Mouse (Mus musculus): ENCODE data around the gene Pmepa1.

Pmepa1 gene

DNA sequence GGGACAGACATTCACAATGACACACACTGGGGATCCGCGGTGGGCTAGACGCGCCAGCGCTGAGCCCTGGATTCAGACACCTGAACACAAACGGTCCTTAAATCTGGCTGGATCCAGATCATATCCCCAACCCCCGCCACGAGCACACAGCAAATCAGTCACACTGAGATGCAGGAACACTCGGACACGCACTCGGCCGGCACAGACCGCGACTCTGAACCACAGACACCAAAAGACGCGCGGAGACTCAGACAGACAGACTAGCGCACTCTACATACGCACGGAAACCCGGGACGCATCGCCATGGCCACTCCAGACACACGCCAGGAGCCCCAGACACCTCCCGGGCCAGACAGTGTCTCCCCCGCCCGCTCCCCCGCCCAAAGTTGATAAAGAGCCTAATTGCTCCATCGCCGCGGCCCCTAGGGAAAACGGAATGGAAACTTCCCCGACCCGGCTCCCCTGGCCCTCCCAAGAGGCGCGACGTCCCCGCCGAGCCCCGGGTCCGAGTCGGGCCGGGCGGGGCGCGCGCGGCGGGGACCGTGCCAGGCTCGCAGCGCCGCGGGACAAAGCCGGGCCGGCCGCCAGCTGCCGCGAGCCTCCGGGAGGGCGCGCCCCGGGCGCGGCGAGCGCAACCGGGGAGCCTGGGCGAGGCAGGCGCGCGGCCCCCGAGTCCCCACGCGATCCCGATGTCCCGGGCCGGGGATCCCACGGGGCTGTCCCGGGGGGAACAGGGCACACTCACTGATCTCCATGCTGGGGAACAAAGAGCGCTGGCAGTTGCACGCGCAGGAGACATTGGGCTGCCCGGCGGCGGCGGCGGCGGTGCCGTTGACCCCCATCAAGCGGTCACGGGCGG is 761 bp downstream of the Pmepa1 start:
- DNase-seq (ENCODE audit: low read depth), result peak; percentile 71

DNA sequence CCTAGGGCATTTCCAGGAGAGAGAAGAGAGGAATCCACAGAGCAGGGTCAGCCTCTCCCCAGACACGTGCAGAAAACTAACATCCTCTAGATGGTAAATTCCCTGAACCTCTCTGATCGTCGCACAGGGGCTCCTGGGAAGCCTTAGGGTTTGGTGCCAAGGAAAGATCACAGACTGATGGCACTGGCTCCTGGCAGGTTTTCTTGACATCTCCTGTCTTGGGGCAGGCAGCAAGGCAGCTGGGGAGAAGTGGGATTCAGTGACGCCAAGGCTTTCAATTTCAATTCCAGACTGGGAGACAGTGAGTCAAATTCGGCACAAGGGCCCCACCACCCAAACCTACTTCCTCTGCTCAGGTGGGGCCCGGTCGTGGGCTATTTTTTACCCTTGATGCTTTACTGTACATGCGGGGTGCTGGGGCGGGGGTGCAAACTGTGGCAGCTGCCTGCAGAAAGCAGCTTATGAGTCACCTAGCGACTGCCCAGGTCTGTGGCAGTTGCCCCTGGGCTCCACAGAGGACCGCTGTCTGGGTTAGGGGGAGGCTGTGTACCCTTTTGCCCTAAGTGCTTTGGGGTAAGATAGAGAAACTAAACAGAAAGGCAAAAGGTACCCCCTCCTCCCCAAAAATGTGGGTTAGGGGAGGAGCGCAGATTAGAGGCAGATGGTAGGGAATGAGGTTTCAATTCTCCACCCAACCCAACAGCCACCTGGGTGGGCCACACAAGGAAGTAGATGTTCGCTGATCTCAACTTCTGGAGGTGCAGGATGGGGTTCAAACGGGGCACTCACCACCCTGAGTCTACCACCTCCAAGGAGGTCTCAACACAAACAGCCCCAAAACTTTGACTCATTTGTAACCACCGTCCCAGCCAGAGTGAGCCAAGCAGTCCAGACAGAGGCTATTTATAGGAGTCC is 1.6 kb downstream of the Pmepa1 start:
- DNase-seq (ENCODE audit: low read depth), result peak; percentile 76

DNA sequence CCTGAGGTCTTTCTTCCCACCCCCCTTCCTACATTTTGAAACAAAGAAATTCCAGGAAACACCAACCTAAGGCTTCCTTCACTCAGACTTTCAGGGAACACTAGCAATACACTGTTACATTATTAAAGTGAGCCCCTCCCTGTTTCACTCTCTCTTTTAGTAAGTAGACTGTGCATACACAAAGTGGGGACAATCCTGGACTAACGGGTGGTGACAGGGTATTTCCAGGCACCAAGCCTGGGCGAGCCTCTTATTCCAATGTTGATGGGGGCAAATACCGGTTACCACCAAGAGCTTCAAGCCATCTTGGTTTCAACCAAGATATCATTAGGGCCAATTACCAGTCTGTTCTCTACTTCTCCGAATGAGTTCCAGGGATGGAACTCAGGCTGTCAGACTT is 2.4 kb downstream of the Pmepa1 start:
- peak; percentile 53 for DNase-seq (ENCODE audit: low read depth)

DNA sequence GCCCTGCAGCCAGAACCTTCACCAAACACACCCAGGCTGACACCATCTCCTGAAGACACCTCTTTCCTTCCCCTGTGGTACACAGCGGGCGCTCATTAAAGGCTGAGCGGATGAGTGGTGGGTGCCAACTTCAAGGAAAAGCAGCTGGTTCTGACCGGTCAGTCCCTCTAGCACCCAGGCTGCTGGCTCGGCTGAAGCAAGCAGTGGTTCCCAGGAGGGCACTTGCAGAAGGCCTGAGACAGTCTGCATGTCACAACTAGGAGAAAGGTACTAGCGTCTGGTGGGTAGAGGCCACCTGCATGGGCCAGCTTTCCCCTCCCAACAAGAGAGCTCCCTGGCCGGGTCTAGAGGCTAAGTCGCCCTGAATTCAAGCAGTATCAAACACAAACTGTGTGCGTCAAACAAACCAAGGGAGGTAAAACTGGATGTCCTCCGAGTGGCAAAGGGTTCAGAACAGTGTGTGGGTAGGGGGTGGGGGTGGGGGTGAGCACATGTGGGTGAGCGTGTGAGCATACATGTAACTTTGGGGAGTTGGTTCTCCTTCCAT is 3.9 kb downstream of the Pmepa1 start:
- no peak for DNase-seq (ENCODE audit: low read depth)

DNA sequence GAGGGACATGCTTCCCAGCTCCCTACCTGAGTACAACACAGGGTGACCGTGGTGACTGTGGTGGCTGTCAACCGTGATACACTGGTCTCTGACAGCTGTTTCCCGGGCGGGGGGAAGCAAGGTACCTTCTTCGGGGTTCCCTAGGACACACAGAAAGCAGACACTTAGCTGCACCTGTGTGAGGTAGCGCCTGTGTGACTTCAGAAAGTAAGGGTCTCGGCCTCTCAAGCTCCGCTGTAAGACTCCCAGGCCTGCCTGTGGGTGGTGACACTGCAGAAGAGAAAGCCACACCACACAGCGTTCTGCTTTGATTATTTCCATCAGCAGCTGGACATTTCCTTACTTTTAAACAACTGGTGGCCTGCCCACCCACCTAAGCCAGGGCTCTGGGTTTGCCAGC is 4.8 kb downstream of the Pmepa1 start:
- no peak for DNase-seq (ENCODE audit: low read depth)

DNA sequence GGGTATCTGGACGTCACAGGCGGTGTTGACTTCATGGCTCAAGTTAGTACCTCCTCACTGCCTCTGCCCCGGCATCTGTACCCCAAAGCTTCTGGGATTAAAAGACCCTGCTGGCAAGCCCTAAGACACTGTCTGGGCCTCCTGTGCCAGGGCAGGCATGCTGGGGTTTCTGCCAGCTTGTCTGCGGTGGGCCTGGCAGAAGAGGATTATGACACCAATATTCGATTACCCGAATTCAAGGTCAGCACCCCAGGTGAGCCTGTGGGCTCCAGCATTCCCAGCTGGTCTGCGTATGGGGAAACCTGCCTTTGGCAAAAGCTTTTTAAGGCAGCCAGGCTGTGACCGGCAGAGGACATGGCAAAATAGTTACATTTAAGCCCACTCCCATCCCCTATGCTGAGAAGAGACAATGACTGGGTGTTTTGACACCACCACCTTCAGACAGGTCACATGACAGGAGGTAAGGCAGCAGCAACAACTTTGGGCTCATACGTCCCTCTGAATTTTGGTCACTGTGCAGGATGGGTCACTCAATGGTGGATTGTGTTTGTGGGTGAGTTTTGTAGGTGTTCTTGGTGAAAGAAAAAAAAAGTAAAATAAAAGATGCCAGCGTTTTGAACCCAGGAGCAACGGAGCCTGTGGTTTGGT is 5.6 kb downstream of the Pmepa1 start:
- DNase-seq (ENCODE audit: low read depth), result no peak

DNA sequence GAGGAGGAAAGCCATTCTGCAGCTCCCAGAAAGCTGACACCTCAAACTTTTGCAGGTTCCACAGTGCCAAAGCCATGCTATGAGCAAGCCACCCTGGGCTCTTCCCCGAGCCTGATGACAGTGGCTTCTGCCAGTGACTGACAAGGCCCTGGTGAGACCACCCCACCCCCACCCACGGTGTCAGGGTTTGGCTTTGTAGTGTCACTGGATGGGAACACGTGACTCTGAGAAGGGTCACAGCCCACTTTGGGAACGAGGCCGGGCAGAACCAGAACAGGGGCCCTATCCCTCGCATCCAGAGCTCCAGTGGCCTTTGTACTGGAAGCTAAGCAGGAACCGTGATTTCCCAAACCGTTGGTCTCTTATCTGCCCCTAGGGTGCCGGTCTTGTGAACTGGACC is 6.1 kb downstream of the Pmepa1 start:
- DNase-seq (ENCODE audit: low read depth), result no peak

DNA sequence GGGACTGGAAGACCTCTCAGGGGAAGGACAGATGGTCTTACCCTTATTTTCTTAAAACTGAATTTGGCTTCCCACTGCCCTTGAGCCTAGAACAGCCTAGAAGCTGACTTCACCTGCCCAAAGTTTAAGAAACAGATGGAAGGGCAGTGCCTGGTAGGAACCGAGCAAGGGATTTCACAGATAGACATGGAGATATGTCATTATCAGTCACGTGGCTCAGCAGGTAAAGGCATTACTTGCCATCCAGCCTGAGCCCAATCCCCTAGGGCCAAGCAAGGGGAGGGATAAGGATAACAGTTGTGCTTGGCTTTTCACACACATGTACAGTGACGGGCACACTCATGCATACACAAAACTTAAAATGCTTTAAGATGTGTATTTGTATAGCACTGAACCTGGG is 8.8 kb downstream of the Pmepa1 start:
- DNase-seq (ENCODE audit: low read depth), result no peak

DNA sequence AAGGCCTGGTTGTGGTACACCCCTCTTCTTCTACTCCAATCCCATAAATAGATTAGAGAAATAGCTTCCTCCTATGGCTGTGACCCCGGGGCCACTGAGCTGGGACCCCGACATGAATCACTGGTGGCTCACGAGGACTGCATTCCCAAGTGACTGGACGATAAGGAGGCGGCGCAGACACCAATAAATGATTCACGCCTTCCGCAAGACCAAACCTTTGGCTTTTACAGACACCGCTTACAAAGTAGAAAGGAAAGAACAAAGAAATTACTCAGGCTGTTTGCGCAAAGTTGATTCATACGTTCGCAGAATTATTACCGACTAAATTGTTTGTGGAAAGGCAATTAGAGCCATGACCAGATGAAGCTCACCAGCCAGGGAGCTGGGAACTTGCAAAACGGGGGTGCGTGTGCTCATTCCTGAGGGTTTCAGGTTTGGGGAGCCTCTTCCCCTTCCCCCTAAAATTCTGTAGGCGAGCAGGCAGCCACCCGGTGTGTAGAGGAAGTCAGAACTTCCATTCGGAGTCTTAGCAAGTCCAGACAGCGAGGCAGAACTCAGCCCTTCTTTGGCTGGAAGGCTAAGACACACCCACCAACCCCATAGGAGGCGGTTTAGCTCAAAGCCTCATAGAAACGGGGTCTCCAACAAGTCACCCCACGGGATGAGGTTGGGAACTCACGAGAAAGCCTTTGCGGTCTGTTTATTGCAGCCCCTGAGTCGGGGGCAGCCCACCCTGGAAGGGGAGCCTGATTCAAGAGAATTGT is 9.8 kb downstream of the Pmepa1 start:
- no peak for DNase-seq (ENCODE audit: low read depth)

DNA sequence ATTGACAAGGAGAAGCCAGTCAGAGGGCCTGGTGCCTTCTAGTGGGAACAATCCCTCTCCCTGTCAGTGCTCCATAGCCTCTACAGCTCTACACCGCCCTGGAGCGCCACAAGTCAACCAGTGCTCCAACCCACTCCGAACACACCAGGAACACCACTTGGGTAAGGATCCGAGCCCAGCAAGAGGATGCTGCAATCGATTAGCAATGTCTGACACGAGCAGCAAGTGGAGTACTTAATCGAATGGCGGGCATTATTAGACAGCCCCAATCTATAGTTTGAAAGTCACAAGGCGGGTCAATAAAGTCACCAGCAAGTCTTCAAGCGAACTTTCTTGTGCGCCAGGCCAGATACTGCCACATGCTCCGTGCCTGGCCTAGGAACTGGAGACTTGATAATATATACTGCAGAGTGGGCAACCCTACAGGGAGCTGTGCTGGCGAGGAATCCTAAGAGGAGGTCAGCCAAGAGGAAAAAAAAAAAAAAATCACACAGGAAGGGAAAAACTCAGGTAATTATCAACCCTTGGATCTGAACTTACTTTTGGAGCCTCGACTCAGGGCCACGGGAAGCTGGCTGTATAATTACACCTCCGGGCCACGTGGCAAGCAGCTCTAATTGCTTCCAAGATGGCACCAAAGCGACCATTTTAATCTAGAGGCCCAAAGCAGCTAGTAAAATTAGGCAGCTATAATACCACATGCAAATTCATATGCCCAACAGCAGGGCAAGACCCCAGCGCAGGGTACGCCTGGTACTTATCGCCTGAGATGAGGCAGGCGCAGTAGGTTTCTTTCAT is 10.7 kb downstream of the Pmepa1 start:
- DNase-seq (ENCODE audit: low read depth), result no peak

DNA sequence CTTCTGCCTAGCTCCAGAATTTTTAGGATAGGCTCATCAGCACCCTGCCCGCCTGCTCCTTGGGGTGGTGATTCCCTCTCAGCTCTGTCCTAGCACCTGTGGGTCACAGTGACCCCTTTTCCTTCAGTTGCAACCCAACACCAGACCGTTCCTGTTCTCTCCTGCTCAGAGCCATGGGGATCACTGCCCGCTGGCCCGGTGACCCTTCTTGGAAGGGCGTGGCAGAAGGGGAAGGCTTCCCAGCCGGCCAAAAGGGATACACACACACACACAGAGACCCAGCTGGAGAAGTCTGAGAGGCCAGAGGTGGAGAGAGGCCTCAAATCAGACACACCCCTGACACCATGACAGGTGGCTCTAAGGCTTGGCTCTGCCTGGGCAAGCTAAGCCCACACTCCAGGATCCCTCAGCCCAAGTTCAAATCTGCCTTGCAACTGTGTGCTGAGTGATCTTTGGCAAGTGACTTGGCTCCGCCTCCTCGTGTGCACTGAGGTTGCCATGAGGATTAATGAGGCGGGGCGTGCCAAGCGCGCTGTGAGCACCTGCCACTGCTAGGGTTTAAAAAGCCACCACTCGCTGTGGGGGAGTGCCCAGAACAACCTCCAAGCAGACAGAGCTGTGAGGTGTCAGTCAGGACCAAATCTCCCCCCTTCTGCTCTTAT is 11.7 kb downstream of the Pmepa1 start:
- DNase-seq (ENCODE audit: low read depth), result peak; percentile 86

DNA sequence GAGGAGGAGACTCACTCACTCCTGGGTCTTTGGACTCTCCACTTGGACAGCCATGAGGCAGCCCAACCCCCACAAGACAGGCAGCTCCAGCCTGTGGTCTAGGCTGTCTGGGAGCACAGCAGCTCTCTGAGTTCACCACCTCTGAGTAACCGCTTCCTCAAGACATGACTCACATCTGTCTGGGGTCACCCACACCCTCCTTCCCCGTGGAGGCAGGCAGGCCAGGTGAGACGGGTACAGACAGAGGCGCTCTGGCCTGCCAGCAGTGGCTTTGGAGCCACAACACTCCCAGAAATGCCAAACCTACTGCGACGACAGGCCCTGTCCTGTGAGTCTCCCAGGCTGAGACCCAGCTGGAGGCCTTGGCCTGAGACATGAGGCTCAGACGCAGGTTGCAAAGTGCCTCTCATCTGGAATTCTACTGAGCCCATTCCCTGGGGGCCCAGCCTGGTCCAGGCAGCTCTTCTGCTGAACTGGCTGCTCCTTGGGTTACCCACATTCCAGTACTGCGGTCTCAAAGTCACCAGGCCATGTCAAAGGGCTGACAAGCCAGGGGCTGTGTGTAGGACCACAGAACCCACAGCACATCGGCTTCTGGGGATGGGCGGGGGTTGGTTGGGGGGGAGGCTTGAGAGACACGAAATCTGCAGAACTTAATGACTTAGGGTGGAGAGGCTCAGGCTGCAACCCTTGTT is 12.6 kb downstream of the Pmepa1 start:
- peak; percentile 78 for DNase-seq (ENCODE audit: low read depth)

DNA sequence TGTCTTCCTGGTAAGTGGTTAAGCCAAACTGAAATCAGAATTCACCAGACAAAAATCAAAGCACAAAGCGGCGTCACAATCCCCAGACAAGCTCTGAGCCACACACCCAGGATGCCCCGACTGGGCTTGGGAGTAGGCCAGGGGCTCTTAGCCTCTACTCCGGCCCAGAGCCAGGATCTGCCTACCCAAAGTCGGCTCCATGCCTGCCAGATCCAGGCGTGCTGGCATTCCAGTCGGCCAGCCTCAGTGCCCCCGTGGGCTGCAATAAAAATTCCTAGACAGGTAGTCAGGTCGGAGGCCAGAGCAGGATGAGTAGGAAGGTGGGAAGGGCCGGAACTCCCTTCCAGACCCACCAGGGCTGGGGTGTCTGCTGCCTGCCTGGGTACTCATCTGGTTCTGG is 14.8 kb downstream of the Pmepa1 start:
- no peak for DNase-seq (ENCODE audit: low read depth)

DNA sequence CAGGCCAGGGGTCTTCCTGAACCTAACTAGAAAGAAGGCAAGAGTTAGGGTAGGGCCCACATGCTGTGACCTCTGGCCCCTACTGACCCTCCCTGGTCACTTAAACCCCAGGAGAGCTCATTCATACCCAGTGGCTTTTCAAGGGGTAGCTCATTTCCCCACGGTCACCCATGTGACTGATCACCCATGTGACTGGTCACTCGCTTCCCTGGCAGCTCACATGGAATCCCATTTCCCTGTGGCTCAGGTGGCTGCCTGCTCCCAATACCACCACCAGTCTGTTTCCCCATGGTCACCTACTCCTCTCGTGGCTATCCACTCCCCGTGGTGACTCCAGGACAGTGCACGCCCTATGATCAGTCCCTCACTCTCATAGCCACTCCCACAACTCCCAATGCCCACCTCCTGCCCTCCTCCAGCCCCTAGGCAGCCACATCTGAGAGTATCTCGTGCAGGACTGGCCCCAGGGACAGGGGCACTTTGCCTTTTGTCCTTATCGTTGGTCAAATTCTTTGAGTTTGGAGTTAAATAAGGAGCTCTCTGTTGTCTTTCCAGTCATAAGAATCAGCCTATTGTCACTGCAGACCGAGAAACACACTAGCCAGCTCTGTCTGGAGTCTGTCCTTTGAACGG is 17.8 kb downstream of the Pmepa1 start:
- DNase-seq (ENCODE audit: low read depth), result no peak

DNA sequence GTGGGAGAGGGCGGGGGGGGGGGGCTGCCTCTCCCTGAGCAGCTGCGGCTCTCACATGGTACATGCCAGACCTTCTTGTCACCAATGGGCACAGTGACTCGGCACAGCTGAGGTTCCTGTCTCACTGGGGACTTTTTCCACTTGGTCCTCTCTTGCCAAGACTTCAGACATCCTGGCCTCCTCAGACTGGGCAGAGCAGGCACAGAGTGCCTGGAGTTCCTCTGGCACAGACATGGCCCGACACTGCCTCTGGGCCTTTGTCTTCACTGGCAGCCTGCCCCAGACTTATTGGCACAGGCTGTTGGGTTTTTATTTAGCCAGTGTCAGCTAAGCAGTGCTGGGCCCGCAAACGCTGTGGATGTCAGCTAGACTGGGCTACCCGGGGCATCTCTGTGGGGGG is 18.7 kb downstream of the Pmepa1 start:
- DNase-seq (ENCODE audit: low read depth), result no peak

DNA sequence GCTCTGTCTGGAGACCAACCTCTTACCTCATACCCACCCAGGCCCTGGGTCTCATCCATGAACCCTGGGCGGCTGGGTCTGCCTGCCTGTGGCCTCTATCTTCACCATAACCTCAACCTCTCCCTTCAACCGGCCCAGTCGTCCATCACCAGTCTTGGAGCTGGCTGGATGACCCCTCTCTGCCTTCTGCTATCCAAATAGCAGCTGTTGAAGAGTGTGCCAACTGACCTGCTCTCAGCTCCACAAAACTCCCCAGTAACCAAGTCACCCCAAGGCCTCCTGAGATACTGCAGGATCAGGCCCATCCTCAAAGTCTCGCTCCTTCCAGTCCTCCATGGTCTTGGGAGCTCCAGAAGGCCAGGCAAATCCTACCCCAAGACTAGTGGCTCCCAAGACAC is 19.8 kb downstream of the Pmepa1 start:
- DNase-seq (ENCODE audit: low read depth), result no peak

DNA sequence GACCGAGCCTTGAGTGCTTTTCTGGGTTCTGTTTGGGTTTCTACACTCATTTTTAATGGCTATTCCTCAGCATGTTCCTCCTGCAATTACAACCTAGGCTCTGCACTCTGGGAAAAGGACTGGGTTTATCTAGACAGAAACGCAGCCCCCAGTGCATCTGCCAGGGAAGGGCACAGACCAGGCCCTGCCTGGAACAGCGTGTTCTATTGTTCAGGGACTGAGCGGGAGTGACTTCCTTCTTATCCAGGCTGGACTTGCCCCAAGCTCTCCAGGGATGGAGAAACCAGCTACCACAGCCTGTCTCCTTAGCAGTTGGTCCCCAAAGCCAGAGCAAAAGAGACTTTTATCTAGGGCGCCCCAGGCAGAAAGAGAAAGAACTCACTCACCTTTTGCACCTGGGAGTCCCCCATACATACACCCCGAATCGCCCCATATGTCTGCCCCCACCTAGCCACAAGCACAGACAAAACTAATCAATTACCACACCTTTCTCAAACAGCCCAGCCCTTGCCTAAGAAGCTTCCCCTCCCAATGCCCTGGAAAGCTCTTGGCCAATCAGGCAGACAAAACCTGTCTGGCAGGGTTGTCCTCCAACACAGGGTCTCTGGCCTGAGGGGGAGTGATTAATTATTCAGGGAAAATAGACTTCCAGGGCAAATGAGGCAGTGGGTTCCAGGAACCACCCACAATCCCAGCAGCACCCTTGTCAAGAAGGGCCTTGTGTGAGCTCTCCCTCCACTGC is 20.4 kb downstream of the Pmepa1 start:
- DNase-seq (ENCODE audit: low read depth), result no peak
